Mouse (Mus musculus): ENCODE measurements around the gene Acly.

DNA sequence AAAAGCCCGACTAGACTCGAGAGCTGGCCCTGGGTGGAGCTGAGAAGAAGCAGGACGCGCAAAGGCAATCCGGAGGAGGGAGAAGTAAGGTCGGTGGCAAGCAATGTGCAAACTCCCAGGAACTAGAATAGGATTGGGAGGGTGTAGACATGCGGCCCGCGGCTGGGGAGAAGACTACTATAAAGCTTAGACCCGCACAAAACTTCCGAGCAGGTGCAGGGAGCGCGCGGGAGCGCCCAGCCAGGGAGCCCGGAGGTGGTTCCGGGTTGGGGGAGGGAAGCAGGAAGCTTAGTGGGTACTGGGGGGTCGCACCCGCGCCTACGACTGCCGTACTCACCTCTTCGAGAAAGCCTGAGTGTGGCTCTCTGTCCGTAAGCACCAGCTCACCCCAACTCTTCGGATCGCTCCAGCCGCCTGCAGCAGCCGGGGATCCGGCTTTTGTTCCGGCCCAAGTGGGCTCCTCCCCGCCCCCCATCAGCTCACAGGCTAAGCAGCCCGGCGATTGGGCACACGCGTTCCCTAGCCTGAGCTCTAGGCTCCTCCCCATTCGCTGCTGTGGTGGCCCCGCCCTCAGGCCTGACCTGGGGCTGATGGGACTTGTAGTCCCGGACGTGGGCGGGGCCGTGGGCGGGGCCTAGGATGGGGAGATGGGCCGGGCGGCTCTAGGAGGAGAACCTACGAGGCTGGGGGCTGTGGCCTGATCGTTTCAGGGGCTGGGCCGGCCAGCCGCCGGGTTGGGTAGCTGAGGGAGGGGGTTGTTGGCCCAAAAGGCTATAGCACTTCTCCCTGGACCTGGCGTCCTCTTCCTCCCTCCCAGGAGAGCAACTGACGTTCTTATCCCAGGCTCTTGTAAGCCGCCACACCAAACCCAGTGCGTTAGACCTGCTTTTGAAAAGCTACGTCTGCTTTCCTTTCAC is at the start of gene Acly:
- TF ChIP-seq CTCF (IDR thresholded peaks at IDR 0.05; ENCODE audit: extremely low read depth, insufficient read depth, low read length): no peak
- peak; percentile 96 for TF ChIP-seq POLR2A (IDR thresholded peaks at IDR 0.05; ENCODE audit: extremely low read depth, insufficient read depth, low read length)
